Mouse (Mus musculus) adipocyte (in vitro differentiated cells): ENCODE measurements around the gene Zfp385b.

Experiments
- DNase-seq: peaks from one replicate; pipeline ENCODE4 v3.0.0-alpha.2; 2016; ENCODE audit warnings: low spot score

Gene Zfp385b

DNA sequence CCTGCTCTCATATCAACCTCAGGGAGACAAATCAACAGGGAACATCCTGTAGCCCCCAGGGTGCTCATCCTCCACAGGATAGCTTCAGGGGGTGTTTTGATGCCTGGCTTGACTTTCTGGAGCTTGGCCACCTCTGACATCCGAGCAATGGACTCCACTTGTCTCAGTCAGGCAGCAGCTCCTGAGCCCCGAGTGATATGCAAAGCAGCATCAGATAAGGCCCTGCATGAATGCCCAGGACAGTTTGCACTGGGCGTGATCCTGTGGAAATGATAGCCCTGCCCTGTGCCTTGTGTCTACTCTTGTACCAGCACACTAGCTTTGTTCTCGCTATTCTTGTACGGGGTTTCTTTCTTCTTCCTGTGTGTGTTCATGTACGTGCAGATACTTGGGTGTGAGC lies 303.8 kb downstream of the Zfp385b start:
- no peak for DNase-seq

DNA sequence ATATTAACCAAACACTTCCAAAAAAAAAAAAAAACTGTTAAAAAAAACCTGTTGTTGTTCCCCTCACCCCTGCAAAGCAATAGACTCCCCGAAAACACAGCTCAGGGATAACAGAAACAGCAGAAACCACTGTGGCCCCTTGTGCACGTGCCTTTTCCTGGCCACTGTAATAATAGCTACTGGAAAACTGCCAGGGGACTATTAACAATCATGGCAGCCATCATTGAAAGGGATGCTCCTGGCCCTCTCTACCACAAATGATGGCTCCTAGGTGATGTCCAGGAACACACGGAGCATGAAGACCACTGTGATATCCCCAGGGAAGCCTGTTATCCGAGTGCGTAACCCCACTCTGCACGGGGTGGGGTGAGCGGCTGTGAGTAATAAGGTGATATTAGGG lies 304.4 kb downstream of the Zfp385b start:
- no peak for DNase-seq

DNA sequence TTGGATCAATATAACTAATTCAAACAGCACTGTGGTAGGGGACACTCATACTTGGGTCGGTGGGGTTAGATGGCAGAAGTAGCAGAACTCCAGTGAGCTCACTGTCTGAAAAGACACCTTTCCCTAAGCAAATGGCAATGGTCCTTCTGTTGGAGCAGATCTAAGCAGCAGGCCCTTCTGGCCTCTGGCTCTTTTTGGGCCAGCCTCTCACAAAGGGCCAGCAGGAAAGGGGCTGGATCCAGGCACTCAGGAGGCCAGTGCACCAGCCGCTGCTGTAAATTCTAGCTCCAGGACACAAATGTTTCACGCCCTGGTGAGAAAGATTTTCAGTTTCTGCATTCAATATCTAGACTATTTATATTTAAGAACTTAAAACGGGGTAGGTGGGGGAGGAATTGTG lies 305.0 kb downstream of the Zfp385b start:
- no peak for DNase-seq

DNA sequence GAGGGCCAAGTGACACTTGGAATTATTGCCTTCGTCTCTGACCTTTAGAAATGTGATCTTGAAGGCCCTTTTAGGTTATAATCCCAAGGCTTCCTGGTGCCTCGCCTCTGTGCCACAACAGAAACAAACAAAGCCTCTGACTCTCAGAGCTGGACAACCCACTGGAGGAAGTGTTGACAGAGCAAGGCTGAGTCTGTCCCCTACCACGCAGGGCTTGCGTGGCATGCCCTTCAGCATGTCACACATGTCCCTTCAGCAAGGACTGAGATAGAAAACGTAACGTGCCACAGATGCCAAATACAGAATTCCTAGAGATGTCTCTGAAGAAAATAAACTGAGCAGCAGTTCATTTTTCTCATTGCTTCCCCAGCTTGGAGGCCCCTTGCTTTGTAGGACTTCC lies 310.7 kb downstream of the Zfp385b start:
- DNase-seq: no peak

DNA sequence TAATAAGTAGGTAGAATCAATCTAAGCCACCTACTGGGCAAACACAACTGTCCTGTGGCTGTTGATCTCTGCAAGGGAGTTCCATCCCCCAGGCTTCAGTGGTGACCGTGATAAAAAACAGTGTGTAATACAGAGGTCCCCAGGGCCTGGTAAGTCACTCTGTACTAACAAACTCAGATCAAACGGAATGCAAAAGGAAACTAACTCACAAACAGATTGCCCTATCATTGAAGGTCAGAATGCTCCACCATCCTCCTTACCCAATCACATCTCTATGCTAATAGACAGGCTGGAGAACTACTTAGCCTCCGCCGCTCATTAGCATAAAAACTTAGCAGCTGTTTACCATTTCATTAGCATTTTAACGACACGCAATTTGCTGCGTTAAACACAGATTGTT lies 313.1 kb downstream of the Zfp385b start:
- DNase-seq: no peak

DNA sequence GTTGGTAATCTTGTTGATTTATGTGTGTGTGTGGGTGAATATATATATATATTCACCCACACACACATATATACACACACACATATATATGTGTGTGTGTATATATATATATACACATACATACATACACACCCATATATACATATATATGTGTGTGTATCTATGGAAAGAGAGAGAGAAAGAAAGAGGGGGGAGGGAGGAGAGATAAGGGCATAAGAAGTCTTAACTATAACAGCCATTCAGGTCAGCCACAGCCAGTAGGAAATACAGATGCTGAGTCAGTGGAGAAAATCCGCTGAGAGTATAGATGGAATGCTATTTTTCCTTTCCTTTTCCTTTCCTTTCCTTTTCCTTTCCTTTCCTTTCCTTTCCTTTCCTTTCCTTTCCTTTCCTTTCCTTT lies 313.8 kb downstream of the Zfp385b start:
- no peak for DNase-seq

DNA sequence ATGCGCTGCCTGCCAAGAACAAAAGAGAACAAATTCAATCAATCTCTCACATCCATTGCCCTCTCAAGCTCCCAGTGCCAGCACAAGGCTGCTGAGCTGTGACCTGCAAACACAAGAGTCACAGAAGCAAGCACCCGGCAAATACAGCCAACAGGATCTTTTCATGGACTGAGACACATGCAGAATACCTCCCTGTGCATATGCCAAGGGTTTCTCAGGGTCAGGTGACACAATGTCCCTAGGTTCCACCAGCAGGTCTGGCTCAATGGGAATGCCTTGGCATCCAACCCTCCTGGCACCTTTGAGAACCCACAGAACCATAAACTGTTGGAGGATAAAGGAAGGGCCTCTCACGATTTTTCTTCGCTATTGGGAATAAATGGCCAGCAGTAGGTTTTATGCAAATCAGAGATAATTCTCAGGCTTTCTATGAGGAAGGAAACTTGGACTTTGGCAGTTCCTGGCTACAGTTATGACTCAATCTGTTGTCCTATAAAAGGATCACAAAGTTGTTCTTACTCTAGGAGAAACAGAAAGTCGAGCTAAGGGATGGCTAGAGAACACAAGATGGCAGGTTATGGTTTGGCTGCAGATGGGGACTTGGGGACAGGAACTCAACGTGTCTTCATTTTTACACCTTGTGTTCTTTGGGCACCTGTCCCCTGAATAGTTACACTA lies 315.6 kb downstream of the Zfp385b start:
- no peak for DNase-seq

DNA sequence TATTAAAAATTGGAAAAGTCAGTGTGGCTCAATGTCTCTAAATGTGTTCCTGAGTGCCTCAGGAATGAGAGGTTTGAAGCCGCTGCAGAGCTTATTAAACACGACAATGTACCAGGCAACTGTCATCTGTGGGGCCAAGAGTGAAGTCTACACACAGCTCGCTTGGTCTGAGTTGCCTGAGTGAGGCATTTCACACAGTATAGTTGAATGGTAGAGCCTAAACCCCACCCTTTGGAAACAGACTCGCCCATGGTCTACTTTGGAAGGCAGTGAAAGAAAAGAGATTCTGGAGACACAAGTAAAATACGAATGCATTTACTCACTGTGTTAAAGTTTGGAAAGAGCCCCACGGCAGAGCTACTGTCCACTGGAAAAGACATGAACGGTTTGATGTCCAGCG lies 316.2 kb downstream of the Zfp385b start:
- no peak for DNase-seq

DNA sequence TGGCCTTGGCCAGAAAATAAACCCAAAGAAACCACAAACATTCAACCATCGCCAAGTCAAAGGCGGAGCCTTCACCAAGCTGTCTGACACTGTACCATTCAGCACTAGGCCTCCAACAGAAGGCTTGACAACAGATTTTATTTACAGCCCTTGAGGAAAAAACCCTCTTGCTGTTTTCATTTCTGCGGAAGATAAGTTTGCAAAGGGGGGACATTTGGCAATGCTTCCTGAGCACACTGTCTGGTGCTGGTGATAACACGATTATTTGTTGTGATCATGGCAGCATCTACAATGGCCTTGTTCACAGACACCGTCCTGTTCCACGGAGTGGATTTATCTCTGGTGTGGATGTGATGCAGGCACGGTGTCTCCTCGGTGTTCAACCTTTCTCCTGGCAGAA lies 317.0 kb downstream of the Zfp385b start:
- no peak for DNase-seq

DNA sequence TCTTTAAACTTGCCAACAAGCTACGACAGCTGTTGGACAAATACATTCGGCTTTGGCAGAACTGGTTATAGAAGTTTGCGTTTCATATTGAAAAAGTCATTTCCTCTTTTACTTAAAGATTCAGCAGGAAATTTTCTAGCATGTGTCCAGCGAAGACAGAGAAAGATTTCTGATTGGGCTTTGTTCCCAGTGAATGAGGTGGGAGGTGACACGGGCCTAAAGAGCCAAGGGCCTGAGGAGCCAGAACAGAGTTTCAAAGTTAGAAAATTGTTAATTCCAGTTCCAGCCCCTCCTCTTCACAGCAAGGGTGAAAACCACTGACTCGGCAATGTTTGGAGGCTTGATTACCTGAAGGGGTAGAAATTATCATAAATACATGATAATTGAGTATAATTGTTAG lies 319.0 kb downstream of the Zfp385b start:
- DNase-seq: peak; percentile 8

DNA sequence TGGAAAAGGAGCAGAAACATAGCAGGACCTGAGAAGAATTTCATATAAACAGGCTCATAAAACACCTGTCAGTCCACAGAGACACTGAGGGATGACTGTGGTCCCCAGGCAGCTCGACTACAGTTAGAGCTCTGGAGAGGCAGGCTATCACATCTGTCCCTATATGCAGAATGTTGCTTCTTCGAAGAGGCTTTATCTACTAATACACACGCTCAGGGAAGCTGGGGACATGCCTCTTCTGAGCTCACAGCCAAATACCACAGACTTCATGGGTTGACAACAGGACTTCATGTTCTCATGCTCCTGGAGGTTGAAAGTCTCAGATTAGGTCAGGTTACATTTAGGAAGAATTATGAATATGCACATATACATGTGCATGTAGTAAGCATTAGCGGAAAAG lies 321.1 kb downstream of the Zfp385b start:
- no peak for DNase-seq

DNA sequence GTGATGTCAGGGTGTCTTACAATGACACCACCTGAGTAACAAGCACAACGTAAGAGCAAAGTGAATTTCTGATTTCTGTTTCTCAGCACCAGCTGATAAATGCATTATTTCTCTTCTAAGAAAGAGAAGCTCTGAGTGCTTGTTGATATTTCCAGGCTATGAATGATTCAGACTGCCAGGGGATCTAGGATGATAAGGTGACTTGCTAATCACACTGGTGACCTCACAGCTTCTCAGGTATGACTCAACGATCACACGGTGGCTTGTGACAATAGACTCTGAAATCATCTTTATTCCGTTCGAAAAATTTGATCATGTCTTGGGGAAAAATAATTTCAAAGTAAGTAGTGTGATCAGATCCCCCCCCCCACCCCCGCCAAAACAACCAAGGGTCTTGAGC lies 321.5 kb downstream of the Zfp385b start:
- no peak for DNase-seq

DNA sequence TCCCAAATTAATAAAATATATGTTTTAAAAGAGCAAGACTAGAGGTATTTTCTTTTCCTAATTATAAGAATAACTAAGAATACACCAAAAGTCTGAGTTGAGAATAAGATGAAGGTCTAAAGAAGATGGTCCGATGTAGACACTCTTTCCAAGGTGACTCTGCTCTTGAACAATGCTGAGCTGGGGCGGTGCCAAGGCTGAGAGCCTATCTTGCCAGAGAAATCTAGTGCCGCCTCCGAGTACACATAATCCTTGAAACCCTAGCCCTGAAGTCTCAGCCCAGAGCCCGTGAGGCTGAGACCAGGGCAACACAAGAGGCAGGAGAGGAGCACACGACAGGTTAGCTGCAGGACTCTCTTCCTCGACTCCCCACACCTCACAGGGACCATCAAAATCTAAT lies 323.4 kb downstream of the Zfp385b start:
- no peak for DNase-seq

DNA sequence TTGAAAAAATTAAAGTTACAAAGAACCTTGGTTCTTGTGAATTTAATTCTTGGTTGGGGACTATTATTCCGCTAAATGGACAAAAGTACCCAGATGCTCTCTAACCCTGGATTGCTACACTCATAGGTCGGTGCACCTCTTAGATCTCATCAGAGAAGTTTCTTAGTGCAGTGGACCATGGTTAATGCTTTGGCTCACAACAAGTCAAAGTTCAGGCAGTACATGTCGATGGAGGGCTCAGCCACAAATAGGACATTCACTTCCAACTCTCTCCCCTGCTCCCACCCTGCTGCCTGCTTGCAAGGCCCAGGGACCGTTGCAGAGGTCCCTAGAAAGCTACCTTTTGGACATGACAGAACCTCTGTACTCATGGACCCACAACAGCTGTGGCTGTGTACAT lies 324.1 kb downstream of the Zfp385b start:
- no peak for DNase-seq

DNA sequence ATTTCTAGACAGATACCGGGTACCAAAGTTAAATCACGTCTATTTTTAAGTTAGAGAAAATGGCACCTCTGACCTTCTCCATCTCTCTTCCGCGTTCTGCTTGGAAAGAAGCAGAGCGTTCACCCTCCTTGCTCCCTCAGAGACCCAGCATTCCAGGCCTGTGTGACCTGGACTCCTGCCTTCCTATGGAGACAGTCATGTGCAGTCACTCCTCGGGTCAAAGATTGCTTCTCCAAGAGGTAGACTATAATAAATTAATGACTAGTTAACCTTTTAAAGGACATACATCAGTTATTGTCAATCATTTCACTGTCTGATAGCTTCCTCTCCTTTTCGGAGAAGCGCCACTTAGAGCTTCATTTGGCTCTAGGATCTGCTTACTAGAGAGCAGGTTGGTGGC lies 325.7 kb downstream of the Zfp385b start:
- DNase-seq: no peak

DNA sequence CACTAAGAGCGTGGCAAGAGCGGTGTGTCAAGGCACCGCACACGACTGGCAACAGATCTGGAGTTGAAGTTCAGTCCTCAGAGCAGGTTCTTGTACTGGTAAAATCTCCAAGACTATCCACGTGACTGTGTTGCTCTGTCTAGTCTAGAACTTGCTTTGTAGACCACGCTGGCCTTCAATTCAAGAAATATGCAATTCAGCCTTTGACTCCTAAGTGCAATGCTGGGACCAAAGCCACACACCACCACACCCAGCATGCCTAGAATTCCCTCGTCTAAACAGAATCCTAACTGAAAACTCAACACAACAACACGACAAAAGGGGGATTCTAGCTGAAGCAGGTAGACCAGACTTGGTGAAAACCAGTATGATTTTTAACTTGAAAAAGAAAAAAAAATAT lies 332.3 kb downstream of the Zfp385b start:
- no peak for DNase-seq

DNA sequence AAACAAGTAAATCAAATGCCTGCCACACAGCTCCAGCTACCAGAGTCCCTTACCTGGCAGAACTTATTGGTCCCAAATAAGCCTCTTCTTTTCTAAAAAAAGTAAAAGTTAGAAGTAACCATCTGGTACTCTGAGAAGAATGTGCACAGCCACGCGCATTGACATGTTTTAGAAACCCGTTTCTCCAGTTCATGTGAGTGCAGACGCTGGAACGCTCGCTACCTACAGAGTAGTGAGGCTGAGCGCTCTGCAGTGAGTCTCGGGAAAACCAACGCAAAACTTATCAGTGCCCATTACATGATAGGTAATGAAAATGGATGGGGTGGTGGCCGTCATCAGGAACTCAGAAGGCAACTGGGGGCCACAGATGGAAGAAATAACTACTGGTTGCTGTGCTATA lies 338.2 kb downstream of the Zfp385b start:
- DNase-seq: no peak

DNA sequence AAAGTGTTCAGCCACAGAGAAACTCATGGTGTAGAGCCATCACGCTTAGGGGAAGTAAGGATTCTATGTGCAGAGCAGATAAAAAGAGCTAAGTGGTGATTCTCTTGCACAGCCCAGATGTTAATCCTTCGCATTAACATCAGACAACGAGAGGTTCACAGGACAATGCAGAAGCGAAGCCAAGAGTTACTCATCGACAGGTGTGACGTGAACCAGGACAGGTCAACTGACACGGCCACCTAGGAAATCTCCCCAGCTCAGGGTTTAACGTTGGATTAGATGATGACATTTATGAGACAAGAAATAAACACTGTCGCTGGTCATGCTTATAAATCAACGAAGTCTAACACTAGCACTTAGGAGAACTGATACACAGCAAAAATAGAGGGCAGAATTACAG lies 341.9 kb downstream of the Zfp385b start:
- no peak for DNase-seq

DNA sequence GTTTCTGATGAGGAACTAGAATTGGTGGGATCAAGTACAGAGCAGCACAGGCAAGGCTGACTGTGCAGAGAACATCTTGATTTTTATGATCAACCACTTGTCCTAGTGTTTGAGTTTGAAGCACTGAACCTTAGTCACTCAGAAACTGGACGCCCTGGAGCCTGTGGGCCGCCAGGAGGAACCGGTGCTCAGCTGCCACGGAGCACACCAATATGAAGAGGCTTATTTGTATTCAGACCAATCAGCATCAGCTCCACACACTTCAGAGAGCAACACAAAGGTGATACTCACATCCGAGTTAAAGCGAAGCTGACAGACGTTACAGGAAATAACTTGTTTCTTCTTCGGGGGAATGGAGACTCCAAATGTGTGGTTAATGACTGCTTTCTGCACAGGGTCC lies 343.0 kb downstream of the Zfp385b start:
- no peak for DNase-seq

DNA sequence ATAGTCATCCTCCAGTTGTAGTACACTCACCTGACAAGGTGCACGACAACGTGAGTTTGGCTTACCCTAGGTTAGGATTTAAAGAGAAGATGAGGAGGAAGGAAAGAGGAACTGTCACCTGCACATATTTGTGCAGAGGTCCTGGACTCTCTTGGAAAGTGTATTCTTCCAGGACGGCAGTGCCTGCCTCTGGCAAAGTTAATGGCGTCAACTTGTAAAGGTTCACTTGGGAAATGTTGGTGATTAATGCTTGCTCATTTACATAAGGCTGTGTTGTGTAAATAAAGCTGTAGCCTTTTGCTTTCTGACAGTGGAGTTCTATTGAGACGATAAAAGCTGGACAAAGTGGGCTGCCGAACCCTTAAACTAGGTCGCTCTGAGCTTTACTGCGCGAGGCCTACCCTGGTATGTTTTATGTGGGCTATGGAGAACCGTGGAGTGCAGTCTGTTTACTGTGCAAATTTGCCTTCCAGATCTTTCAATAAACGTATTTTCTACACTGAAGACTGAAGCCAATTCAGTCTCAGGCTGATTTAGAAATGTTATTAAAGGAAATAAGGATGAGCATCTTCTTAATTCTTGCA lies 347.1 kb downstream of the Zfp385b start:
- DNase-seq: no peak

DNA sequence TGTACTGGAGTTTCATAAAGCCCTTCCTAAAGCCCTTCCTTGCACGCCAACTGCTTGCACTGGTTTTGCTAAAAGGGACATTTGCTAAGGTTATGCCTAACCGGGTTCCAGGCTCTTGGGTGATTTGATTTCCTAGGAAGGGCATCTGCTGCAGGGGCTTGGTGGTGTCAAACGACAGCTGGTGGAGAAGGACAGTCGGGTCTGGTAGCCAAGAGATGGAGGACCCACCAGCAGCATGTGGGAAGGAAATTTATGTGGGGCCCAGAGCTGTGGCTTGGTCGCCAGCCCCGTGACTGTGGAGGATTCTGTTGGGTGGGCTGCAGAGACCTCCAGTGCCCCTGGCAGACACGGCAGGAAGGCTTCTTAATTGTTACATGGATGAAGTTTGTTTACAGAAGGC lies 348.7 kb downstream of the Zfp385b start:
- DNase-seq: no peak

DNA sequence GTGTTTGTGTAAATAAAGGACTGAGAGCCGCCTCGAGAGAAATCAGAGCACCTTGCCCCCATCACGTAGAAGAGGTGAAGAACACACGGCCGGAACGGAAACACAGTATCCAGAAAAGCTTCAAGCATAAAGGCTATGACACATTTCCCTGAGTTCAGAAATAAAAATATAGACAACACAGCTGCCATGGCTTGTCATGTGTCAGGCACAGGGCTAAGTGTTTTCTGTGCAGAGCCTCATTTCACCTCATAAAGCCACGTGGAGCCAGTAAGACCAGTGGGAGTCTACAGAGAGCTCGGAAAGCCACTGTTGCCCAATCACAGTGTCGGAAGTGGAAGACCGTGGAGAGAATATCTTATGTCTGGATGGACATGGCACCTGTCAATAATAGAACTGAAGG lies 358.0 kb downstream of the Zfp385b start:
- DNase-seq: no peak

DNA sequence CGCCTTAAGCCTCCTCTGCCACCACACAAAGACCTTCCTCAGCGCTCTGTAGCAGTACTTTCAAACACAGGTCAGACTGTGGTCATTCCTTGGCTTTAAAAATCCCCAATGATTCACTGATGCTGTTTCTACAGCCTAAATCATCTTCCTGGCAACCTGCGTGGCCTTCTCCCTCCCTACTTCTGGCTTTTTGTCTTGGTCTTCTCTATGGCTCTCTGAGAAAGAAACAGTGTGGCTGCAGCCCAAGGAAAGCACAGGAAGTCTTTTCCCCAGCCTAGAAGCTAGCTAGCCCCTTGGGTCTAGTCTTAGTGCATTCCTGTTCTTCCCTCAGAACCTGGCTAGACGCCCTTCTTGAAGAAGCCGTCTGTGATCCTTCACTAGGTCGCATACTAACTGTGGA lies 359.4 kb downstream of the Zfp385b start:
- no peak for DNase-seq

DNA sequence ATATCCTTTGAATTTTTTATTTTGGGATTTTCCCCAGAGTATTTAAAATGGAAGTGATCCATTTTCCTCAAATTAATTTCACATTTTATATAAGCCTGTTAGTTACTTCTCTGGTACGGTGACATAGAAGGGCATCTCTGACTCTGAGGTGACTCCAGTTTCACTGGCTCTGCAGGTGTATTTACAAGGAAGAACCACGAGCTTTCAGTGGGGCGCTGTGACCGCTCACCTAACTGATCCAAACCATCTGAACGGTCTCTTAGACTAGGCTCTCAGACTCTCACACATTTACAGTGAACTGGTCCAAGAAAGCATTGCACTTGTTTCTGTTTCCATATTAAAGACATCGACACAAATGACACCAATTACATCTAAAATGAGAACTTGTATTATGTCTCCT lies 361.0 kb downstream of the Zfp385b start:
- no peak for DNase-seq
